Mouse (Mus musculus): ENCODE data around the gene Wnt7a.

The Wnt7a gene

DNA sequence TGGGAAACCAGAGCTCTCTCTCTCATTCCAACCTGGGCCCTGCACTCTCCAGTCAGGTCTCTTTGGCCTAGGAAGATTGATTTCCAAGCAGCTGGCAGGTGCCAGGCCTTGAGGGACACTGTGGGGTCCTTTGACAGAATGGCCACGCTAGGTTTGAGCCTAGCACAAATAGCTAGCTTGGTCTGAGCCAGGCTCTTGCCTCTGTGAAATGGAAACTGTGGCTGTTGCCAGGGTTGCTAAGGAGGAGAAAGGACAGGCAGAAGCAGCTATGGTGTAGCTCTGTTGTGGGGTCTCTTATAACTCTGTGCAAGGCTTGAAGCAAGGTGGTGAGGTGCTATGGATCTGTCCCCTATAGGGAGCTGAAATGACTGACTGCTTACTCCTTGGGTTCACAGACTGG, 75.7 kb downstream of the Wnt7a start:
- peak in 1 of 2 experiments; percentile 12 for DNase-seq

DNA sequence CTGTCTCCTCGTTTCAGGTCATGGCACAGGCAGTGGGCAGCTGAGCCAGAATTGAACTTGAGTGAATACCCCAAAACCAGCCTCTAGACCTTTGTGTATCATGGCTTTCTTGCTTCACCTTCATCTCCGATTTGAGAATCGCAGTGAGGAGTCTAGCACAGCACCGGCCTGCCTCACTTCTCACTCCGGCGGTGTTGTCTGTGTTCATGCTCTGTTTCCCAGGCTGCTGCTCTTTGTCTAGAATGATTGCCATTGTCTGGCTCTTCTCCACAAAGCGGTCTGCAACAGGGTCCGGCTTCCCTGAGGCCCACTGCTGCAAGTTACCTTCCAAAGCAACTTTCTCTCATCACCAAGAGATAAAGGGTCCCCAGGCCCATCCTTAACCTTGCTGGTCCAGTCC, 79.3 kb downstream of the Wnt7a start:
- no peak for DNase-seq

DNA sequence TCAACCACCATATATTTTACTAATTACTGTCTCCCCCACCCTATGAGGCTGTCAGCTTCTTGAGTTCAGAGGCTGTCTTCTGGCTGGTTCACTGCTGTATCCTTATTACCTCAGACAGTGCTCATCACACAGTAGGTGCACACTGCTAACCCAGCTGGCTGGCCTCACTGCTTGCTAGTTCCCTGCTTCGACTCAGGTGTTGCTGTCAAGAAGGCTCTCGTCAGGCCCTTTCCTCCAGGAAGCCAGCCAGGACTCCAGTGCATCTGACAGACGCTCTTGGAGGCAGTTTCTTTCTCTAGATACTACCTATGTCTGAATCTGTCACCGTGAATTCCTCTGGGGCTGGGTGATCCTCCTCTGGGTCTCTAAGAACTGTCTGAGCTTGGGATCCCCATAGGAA, 85.6 kb downstream of the Wnt7a start:
- peak in 1 of 2 experiments; percentile 28 for DNase-seq

DNA sequence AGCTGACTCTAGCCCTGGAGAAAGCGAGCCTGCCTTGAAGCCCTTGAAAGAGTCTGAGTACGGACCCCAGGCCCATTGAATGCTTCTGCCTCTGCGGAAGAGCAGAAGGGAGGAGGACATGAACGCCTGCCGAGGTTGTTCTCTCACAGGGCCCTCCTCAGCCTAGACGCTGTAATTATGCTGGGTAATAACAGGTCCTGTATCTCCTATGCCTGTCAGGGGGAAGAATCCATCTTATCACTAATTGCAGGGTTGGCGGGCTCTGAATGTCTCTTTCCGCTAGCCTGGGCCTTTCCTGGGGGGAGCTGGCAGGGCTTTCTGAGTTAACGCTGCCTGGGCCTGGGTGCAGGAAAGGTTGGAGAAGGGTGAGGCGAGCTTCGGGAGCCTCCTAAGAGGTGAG, 86.4 kb downstream of the Wnt7a start:
- DNase-seq = no peak

DNA sequence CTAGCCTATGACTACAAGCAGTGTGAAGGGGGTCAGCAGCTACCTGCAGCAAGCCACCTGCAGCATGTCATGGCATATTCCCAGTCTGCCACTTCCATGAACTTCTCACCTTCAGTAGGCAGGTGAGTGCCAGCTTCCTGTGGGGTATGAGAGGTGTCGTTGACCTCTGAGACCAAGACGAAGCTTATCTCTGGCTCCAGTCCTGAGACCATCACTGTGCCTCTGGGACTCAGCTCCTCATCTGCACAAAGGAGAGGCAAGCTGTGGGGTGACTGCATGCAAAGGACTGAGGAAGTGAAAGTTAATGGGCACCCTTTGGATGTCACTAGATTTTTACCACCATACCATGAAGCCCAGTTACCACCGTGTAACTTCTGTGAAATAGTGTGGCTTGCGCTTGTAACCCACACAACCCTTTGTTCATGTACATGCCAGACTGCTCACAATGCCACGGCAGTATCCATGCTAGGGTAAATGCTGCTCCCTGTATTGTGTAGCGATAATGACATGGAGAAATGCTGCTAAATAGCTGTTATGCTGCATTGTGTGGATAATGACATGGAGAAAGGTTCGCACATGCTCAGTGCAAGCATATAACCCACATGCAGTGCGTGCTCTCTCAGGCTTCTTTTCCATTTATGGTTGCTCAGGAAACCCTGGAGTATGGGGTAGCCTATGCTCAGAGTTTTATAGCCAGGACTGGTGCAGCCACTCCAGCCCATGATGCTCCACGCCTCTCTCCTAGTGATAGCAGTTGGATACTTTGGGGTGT, 89.0 kb downstream of the Wnt7a start:
- DNase-seq = no peak

Measured in cerebellum, postnatal 10 days (tissue).